Mouse (Mus musculus) B cell, adult 2 months (primary cell): ENCODE measurements around the gene Thbs1.

Source experiments
- DNase-seq, 2 experiments: peaks; one replicate each; pipeline ENCODE4 v3.0.0; 2022

Gene Thbs1

DNA sequence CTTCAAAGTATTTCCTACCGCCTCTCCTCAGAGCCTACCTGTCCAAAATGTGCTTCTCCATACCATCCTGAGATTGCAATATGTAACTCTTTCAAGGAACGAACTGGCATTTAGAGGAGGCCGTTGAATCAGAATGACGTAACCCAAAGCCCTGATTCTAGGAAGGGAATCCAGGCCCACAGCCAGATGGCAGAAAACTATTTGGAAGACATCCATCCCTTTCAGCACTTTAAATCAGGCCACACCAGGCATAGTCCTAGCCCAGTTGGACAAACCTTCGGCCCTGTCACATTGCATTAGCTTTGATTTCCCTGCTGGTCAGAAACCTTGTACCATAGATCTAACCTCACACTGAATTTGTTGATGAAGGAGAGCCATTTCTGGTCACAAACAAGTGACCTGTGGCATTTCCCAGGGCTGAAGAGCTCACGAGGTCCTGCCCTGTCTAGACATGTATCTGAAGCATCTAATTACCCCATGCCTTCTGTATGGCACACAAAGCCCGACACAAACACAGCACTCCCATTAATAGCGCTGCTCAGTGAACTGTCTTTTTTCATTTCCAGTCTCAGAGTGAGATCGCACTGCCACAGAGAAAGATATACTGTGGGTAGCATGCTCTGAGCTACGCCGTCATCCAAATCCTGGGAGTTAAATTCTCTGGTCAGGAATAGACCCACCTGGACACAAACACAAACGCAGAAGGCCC is 38.3 kb downstream of the Thbs1 start:
- no peak for DNase-seq

DNA sequence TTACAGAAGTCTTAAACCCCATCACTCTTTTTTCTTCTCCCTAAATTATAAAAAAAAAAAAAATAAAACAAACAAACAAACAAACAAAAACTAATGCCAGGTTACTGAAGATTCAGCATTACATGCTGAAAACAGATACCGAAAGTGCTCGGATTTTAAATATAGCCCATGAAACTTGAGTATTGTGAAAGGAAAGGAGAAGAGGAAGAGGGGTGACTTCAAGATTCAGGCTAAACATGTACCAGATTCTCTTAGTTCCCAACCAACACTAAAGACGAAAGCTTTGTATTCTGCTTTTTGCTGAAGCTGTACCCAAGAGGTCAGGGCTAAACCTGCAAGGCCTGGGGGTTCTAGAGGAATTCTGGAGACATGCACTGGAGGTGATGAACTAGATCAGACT is 46.4 kb downstream of the Thbs1 start:
- no peak for DNase-seq

DNA sequence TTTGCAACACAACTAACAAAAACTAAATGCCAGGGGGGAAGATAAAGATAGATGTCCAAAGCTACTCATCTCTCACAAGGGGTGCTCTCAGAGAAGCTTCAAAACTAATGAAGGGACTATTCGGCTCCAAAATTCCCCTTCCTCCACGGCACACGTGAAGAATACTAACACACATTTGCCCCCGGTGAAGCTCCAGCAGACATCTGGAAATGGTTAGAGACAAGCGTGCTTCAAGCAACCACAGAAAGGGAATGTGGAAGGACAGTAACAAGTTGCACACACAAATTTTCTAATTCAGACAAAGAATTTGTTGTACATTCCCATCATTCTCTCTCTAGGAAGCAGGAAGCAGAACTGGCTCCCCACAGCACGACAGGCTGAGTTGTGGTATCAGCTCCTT is 47.5 kb downstream of the Thbs1 start:
- DNase-seq = no peak

DNA sequence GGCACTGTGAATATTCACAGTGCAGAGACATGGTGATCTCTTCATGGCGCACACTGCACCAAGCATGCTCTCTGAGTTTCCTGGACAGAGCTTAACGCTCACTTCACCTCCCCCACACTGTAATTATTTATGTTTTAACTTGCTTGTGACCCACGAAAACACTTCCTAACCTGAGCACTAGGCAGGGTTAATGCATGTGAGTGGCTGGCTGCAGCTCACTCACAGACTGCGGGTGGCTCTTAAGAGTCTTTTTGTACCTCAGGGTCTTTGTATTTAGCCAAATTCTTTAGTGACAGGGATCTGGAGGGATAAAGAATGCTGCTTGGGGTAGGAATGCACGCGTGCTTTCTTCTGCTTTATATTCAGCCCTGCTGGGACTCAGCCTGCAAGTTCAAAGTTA is 48.9 kb downstream of the Thbs1 start:
- DNase-seq = no peak

DNA sequence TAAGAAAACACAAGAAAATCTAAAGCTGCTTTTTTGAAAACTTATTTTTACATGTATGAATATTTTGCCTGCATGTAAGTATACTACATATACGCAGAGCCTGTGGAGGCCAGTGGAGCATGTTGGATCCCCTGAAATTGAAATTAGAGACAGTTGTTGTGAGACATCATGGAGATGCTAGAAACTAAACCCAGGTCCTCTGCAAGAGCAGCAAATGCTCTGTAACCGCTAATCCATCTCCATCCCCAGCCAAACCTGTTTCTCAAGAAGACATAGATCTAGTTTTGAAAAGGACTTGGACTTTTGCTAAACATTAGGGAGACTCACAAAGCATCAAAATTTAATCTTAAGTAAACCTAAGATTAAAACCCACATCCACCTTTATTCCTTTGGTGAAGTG is 49.3 kb downstream of the Thbs1 start:
- no peak for DNase-seq

DNA sequence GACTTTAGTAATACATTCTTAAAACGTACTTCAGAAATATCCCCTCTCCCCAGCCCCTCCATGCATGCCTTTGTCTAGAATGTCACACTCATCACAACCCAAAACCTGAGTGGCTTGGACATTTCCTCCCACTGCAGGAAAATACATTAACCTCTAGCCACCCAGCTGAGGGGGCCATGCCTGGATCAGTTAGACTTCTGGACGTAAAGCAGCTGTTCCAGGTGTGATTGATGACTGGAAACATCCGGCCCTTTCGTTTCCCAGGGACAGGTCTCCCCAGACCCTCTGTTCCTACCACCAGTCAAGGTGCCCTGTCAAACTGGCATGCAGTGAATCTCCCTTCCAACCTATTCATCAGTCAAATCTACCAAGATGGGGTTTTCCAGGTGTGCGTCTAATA is 50.8 kb downstream of the Thbs1 start:
- no peak for DNase-seq

DNA sequence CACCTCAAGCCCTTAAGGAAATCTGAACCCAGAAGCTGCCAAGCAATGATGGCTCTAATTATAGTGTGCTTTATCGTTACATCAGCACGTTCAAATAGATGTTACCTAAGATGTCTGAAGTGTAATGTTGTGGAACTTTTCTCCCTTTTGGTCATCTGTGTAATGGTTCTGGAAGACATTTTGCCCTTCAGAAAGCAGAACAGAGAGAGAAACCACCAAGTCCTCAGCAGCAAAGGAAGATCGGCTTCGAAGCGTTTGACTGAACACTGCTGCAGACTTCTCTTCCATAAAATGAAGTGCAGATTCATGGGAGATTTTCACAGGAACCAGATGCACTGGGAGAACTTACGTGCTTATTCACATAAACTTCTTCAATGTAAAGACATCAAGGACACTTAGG is 52.5 kb downstream of the Thbs1 start:
- DNase-seq = no peak

DNA sequence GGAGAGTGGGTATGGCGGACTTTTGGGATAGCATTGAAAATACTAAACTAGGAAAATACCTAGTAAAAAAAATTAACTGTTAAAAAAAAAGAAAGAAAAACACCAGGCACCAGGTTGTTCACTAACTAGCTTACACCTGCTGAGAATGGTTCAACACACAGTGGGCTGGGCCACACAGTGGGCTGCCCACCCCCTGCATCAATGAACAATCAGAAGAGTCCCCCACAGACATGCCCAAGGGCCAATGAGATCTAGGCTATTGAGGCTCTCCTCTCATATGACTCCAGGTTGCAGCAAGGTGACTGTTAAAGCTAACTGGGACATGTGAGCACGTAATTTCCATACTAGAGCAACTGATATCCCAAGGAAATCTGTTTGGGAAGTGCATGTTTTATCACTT is 54.0 kb downstream of the Thbs1 start:
- no peak for DNase-seq

DNA sequence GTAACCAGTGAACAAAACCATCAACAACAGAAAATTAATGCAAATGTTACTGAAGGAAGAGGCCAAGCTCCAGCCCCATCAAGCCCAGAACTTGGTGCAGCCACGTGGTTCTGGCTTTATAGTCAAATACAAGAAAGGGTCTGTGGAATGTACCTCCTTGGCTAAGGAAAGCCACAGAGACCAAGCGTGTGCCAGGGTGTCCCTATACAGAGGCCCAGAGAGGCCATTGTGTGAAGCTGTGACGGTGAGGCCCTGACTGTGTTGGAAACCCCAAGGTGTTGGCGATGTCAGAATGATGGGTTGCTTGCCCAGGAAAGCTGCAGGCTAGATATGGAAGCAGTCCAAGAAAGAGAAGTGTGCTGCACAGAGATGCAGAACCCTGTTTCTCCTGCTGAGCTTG is 56.1 kb downstream of the Thbs1 start:
- no peak for DNase-seq

DNA sequence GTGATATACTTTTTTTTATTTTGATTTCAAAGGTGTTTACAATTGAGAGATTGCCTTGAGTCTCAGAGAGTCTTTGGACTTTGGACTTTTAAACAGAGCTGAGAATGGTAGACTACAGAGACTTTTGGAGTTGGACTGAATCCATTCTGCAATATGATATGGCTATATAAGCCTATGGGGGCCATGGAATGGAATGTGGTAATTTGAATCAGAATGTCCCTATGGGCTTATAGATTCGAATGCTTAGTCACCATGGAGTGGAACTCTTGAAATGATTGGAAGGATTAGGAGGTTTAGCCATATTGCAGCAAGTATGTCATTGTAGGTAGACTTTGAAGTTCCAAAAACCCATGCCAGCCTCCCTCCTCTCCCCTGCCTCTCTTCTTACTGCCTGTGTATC is 56.5 kb downstream of the Thbs1 start:
- no peak for DNase-seq

DNA sequence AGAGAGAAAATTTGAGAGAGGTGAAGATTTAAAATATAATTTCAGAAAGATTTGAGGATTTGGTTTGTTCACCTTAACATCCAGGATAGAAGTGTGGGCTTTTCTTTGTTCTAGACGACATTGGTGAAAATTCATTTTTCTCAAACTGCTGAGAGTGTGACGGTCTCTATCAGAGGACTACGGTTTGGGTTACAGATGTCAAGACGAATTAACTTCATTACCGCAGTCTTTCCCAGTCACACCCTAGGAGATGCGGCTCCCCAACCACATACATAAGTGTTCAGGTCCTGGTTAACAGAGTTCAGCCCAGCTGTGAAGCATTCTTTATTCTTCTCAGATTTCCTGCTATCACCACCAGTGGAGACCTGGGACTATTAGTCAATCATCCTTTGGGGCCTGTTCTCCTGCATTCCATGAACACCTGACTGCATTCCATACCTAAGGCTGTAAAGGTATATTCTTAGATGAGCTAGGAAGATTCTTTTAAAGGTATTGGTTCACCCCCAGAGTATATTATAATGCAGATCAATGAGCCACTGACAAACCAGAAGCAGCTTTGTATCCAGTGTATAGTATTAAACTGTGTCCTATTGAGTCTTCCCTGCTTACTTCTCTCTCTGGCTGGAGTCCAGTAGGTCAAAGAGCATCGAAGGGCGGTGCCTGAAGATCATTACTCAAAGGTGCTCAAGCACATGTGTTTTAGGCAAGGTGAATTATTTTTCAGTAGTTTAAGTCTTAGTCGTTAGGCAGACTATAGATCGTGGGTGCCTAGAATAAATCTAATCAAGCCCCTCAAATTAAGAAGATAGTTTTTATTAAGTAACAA is 63.1 kb downstream of the Thbs1 start:
- no peak for DNase-seq
